Mouse (Mus musculus) testis, postnatal 10 days (tissue): ENCODE data around the gene Allc.
A peak's percentile ranks its signal among the peaks of the same experiment; 100 is the strongest.

Source experiments
- DNase-seq: peaks from one replicate; pipeline ENCODE4 v3.0.0; 2021; ENCODE audit warnings: low spot score

The Allc gene

GRCm38 (mm10) chr12:28582423-28582822 lies at the start of gene Allc:
Gene Allc (minus strand): TSS chr12:28582523.
- no peak for DNase-seq

GRCm38 (mm10) chr12:28628436-28628835 lies 46.1 kb upstream of the Allc start:
- no peak for DNase-seq

GRCm38 (mm10) chr12:28627092-28627491 lies 44.8 kb upstream of the Allc start:
- DNase-seq: no peak

- no peak for DNase-seq
Observed at GRCm38 (mm10) chr12:28625407-28625806, 43.1 kb upstream of the Allc start.

- DNase-seq: no peak
Observed at GRCm38 (mm10) chr12:28624251-28624650, 41.9 kb upstream of the Allc start.

DNA sequence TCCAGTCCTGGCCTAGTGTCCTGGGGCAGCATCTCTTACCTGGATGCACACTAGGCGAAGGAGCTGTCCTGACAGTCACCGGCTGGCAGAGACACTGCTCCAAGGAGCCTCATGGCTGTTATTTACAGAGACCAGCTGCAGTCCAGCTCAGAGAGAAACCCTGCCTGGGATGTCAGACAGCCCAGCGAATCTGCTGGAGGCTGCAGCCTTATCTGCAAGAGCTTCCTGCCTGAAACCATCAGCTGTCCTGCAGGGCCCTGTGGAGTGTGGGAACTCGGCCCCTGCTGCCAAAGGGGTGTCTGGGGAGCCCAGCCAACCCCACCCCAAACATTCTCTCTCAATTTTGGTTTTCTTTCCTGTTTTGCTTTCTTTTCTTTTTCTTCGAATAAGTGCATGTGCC lies 40.9 kb upstream of the Allc start, which contains the start of gene Colec11:
Colec11 (minus strand) TSS at position 183 of the 400 bp plus-strand sequence.
- DNase-seq: no peak

- no peak for DNase-seq
Observed at GRCm38 (mm10) chr12:28622641-28623040, 40.3 kb upstream of the Allc start.

- peak; percentile 56 for DNase-seq
Observed at GRCm38 (mm10) chr12:28622167-28622532, 39.8 kb upstream of the Allc start.

DNA sequence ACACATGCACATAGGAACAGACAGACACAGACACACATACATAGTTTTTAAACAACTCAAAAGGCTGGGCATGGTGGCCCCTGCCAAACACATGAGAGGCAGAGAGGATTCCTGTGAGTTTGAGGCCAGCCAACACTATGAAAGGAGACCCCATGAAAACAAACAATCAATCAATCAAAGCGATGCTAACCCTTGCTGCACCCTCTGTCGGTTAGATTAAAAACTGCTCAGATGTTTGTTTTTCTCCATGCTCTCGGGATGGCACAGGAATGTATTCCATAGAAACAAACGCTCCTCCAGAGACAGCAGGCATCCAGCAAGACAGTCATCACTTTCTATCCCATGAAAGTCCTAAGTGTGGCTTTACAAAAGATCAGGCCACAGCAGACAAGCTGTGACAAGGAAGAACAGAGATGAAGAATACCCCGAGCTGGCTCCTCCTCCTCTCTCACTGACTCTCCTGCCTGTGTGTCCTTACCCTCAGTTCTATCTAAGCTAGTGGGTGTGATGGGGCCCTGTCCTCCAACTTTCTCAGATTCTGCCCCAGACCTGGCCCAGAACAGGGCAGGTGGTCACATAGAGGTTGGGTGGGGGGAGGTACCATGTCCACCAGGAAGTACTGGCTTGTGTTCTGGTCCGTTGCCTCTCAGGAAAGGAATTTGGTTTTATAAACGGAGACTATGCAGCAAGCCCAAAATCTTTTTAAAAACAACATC lies 39.3 kb upstream of the Allc start:
- DNase-seq: no peak

DNA sequence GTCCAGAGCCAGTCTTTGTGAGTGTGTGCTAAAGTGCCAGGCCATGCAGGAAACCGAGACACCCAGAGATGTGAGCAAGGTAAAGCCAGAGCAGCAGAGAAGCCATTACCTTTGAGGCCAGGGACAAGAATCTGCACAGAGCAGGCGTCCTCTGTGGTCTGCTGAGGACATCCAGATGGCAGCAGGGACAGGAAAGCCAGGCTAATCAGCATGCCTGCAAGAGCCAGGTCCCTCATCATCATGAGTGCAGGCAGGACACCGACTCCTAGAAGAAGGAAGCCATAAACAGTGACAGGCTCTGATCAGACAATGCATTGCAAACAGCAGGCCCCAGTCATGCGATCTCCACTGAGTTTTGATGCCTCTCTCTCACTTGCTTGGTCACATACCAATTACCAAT lies 35.0 kb upstream of the Allc start:
- no peak for DNase-seq

DNA sequence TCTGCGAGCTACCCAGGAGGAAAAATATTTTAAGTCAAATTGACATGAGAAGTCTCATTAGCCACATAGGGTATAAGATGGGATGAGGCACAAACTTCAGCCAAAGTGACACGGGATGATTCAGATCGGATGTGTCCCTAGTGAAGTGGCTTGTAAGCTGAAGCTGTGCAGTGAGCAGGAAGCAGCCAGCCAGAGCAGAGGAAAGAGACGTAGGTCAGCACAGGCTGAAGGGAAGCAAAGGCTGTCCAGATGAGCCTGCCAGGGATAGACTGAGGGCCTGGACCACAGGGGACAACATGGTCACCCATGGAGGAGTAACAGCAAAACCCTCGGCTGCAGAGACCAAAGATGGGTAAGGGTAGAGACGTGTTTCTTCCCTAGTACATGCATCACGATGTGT lies 32.1 kb upstream of the Allc start:
- no peak for DNase-seq

GRCm38 (mm10) chr12:28612391-28612790 lies 30.1 kb upstream of the Allc start:
- DNase-seq: no peak

- DNase-seq: no peak
Observed at GRCm38 (mm10) chr12:28607546-28608305, 25.4 kb upstream of the Allc start.

GRCm38 (mm10) chr12:28603494-28603893 lies 21.2 kb upstream of the Allc start:
- DNase-seq: no peak

DNA sequence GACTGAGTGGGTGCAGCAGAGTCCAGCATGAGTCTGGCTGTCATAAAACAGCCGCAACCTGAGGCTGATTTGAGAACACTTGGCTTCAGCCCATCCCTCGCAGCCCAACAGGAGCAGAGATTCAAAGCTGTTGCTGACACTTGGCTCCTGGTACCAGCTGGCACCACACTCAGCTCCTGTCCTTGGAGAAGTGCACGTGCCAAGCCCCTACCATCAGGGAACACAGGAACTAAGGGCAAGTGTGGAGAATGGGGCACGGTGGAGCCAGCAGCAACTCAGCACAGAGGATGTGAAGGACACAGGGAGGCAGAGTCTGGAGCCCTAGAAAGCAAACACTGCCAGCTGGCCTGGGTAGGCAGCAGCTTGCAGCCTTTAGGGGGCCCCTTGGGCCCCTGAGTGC lies 19.9 kb upstream of the Allc start:
- no peak for DNase-seq

- no peak for DNase-seq
Observed at GRCm38 (mm10) chr12:28598526-28598991, 16.2 kb upstream of the Allc start.

GRCm38 (mm10) chr12:28598110-28598509 lies 15.8 kb upstream of the Allc start:
- no peak for DNase-seq

- DNase-seq: no peak
Observed at GRCm38 (mm10) chr12:28597699-28598098, 15.4 kb upstream of the Allc start.

DNA sequence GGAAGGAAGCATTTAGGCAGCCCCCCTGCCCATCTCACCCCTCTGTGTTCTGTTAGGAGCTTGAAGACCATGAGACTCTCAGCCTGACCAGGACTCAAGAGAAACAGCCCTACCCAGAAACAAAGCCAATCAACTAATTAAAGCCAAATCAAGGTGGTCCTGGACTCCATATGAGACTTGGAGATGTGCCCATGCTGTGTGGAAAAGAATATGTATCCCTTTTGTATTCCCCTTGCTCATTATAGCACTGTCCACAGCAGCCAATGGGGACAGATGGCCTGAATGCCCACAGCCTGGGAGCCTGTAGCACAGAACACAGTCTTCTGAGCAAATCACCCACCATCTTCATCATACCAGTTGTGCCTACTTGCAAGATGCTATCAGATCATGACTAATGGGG lies 14.5 kb upstream of the Allc start:
- DNase-seq: no peak

- peak; percentile 53 for DNase-seq
Observed at GRCm38 (mm10) chr12:28590428-28590827, 8.1 kb upstream of the Allc start.

GRCm38 (mm10) chr12:28589090-28589868 lies 7.0 kb upstream of the Allc start:
- DNase-seq: peak; percentile 87

GRCm38 (mm10) chr12:28587949-28588348 lies 5.6 kb upstream of the Allc start:
- no peak for DNase-seq

- no peak for DNase-seq
Observed at GRCm38 (mm10) chr12:28584036-28584435, 1.7 kb upstream of the Allc start.
